Mouse (Mus musculus): ENCODE results near the gene Lrrc73.

Gene Lrrc73

GRCm38 (mm10) chr17:46258279-46259053, 5.1 kb downstream of the Lrrc73 start:
- intact Hi-C loops (cut with DNase I) = no loop called here

GRCm38 (mm10) chr17:46259675-46260074, 6.3 kb downstream of the Lrrc73 start:
- intact Hi-C loops (cut with DNase I) = loop anchor here (10.0 kb wide), 1 partner anchor 135 kb away; no protein-coding TSS in a partner anchor

- intact Hi-C loops (cut with DNase I) = loop anchor here (10.0 kb wide), 1 partner anchor 133 kb away; no protein-coding TSS in a partner anchor
These were observed 8.9 kb downstream of the Lrrc73 start for GRCm38 (mm10) chr17:46262201-46262694.

- intact Hi-C loops (cut with DNase I) = loop anchor here (10.0 kb wide), 1 partner anchor 129 kb away; no protein-coding TSS in a partner anchor
These were observed 12.2 kb downstream of the Lrrc73 start for GRCm38 (mm10) chr17:46265502-46265901.

GRCm38 (mm10) chr17:46265918-46266618, 12.7 kb downstream of the Lrrc73 start:
- intact Hi-C loops (cut with DNase I) = loop anchor here (1.0 to 10.0 kb wide), 2 partner anchors 32 to 129 kb away; no protein-coding TSS in a partner anchor

GRCm38 (mm10) chr17:46266986-46267385, 13.7 kb downstream of the Lrrc73 start:
- intact Hi-C loops (cut with DNase I) = loop anchor here (1.0 to 10.0 kb wide), 2 partner anchors 31 to 128 kb away; no protein-coding TSS in a partner anchor

- intact Hi-C loops (cut with DNase I) = loop anchor here (10.0 kb wide), 1 partner anchor 127 kb away; no protein-coding TSS in a partner anchor
These were observed 14.2 kb downstream of the Lrrc73 start for GRCm38 (mm10) chr17:46267511-46267910.

GRCm38 (mm10) chr17:46268026-46268720, 14.8 kb downstream of the Lrrc73 start:
- intact Hi-C loops (cut with DNase I) = loop anchor here (10.0 kb wide), 1 partner anchor 127 kb away; no protein-coding TSS in a partner anchor

- intact Hi-C loops (cut with DNase I) = loop anchor here (10.0 kb wide), 1 partner anchor 125 kb away; no protein-coding TSS in a partner anchor
These were observed 16.6 kb downstream of the Lrrc73 start for GRCm38 (mm10) chr17:46269771-46270534.

- intact Hi-C loops (cut with DNase I) = no loop called here
These were observed 18.7 kb downstream of the Lrrc73 start for GRCm38 (mm10) chr17:46272058-46272457.

- intact Hi-C loops (cut with DNase I) = no loop called here
These were observed 19.3 kb downstream of the Lrrc73 start for GRCm38 (mm10) chr17:46272675-46273074.

GRCm38 (mm10) chr17:46273803-46274236, 20.5 kb downstream of the Lrrc73 start:
- intact Hi-C loops (cut with DNase I) = no loop called here

- intact Hi-C loops (cut with DNase I) = no loop called here
These were observed 21.1 kb downstream of the Lrrc73 start for GRCm38 (mm10) chr17:46274465-46274864.

- intact Hi-C loops (cut with DNase I) = no loop called here
These were observed 21.7 kb downstream of the Lrrc73 start for GRCm38 (mm10) chr17:46275034-46275433.

- intact Hi-C loops (cut with DNase I) = no loop called here
These were observed 22.2 kb downstream of the Lrrc73 start for GRCm38 (mm10) chr17:46275506-46275905.

GRCm38 (mm10) chr17:46277586-46277985, 24.3 kb downstream of the Lrrc73 start:
- intact Hi-C loops (cut with DNase I) = no loop called here

GRCm38 (mm10) chr17:46278011-46278765, 24.9 kb downstream of the Lrrc73 start:
- intact Hi-C loops (cut with DNase I) = no loop called here

- intact Hi-C loops (cut with DNase I) = no loop called here
These were observed 29.3 kb downstream of the Lrrc73 start, which contains the start of gene Tjap1 for GRCm38 (mm10) chr17:46282483-46283123. TSS of gene Tjap1 (minus strand) at chr17:46283026.

- intact Hi-C loops (cut with DNase I) = no loop called here
These were observed 29.8 kb downstream of the Lrrc73 start for GRCm38 (mm10) chr17:46283140-46283539.

Measured in adrenal gland (tissue).